Mouse (Mus musculus) E14TG2a.4 (cell line): ENCODE data around the gene Pde4dip.

ENCODE experiments used
- CTCF ChIP-seq: conservative IDR thresholded peaks from 2 replicates; pipeline ENCODE4 v1.5.1; 2014; ENCODE audit warnings: low read length
- NANOG ChIP-seq: IDR thresholded peaks from 2 replicates; pipeline ENCODE4 v1.6.1; 2014; ENCODE audit warnings: borderline replicate concordance, low read length, mixed read lengths
- POU5F1 ChIP-seq: IDR thresholded peaks from 2 replicates; pipeline ENCODE4 v1.6.1; 2014; ENCODE audit warnings: low read length, borderline replicate concordance

DNA sequence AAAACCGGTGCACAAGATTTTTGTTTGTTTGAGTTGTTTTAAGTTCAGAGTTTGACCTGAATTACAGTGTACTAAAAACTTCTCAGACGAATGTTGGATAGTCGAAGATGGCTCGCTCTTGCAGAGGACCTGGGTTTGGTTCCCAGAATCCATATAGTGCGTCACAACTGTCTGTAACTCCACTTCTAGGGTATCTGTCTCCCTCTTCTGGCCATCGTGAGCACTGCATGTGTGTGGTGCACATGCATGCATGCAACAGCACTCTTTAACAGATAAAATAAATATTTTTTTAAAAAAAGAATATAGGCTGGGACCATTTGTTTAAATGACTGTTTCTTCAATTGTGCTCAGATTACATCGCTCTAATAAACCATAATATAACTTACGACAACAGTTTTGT lies 233.6 kb downstream of the Pde4dip start:
- TF ChIP-seq CTCF (peak; percentile 90), NANOG (no peak), POU5F1 (no peak)
